Mouse (Mus musculus) gastrocnemius, postnatal 4 days (tissue): ENCODE measurements around the gene Ifi203. TPM values are rescaled to one million over a fixed set of nuclear protein-coding genes. Genes with fewer than 3 reads are reported as not detected.
"Not testable (repeated sequence)": the region's sequence is repeated elsewhere in the genome, so short reads cannot be mapped to it uniquely, and the experiment has no call there.

Experiments used
- DNase-seq, 2 experiments: peaks; one replicate each; pipeline ENCODE4 v3.0.0; 2021 to 2022; ENCODE audit warnings: low spot score in 2 of 2, mixed read lengths in 2 of 2
- long read RNA-seq, 2 experiments: library from polyadenylated mRNA; stranded (forward); transcript quantifications; one replicate each; pipeline ENCODE4 v2.0.0; 2021
- total RNA-seq, 2 experiments: library from RNA; stranded (reverse); gene quantifications; 2 replicates each; pipeline ENCODE4 v1.2.3; 2021

Gene Ifi203
- 1 to 10 TPM; 3.0 to 4.4 TPM for total RNA-seq
- long read RNA-seq, experiment 1, partial matches to known transcripts, result 0 of 3 reads
- long read RNA-seq, experiment 1, other reads (novel, unspliced or antisense), result 0 of 3 reads
- long read RNA-seq, experiment 2, partial matches to known transcripts, result 0 of 2 reads
- long read RNA-seq, experiment 2, other reads (novel, unspliced or antisense), result 2 of 2 reads

DNA sequence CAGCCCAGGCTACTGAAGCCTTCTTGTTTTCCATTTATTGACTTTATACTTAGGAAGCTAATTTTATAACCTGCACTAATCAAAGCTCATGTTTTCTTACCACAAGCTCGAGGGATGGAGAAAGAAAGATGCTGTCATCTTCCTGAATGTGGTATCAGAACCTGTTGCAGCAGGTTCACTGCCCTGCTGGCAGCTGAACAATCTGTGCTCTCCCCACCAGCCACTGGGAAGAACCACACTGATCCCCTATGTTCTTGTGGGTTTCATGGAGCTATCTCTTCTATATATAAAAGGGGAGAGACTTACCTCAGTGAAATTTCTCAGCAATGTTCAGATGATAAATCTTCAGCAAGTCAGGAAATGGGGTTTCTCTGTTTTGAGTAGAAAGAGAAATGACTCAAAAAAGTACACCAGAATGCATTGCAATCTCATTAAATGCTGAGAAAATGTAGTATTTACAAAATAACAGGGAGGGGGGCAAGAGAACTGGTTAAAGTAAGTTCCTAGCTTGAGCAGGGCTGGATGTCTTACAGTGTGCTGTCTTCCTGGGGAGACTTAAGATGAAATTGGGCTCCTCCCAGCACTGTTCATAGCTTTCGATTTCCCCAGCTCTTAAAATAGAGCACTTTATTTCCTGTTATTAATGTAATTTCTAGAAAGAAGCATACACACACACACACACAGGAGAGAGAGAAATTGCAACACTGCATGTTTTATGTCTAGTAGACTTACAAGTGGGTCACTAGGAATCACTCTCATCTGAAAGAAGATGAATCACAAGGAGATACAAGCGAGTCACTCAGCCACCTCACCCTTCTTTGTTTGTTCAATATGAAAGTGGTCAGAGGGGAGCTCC, at the start of gene Ifi203, which contains the start of gene Mndal:
TSS of gene Ifi203 (minus strand) at position 749 of the 856 bp plus-strand sequence.
TSS of gene Mndal (minus strand) at position 568 of the 856 bp plus-strand sequence.
- not testable (repeated sequence) for DNase-seq

DNA sequence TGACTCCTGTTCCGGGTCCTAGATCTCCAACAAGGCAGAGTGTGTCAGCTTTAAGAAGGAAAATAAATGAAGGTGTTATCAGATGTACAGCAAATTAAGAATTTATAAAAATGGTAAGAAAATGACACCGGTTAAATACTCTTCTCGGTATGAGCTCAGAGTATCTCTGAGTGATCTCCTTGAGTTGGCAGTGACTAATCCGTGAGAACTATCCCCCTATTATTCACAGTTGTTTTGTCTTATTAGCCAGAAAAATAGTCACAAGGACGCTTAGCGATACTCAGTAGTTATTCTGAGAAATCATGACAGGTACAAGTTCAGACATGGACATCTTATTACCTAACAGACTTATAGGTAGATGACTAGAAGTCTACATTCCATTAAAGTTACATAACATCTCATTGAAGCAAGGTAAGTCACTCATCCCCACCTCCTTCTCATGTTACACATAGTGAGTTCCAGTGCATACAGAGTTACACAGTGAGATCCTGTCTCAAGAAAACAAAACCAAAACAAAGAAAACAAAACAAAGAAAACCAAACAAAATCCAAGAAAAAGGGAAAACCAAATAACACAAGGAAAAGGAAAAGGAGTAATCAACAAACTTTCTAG, 40.3 kb upstream of the Ifi203 start, which contains the start of gene Ifi202b:
TSS of gene Ifi202b (minus strand) at position 51 of the 612 bp plus-strand sequence.
- not testable (repeated sequence) for DNase-seq

DNA sequence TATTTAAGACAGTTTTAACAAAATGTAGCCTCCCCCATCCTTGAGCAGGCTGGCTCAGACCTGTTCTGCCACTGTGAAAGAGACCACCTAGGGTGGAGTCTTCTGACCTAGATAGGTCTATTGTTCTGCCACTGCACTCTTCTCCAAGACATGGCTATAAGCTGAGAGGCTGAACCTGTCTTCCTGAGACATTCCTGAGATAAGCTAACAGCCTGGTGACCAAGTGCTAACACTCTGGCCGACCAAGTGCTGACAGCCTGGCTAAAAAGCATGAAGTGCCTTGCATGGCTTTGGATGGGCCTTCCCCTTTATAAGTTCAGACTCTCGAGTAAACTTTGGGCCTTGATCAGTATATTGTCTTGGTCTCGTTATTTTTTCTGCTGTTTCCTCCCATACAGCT, 38.6 kb upstream of the Ifi203 start:
- DNase-seq, result not testable (repeated sequence)

DNA sequence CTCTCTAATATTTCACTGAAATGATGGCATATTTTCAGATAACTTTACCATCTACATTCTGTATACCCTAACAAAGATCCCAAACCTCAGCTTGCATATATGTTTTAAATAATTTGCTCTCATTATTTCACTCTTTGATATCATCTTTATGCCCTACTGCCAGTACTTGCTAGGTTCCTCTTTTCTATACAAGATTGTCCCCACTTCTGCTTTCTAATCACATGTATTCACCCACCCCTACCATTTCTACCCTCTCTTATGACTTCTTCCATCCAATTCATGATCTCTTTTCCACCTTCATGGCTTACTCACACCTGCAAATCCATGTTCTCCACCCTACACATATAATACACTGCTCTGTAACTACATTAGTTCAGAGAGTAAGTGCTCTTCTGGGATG, 35.1 kb upstream of the Ifi203 start:
- no peak for DNase-seq

DNA sequence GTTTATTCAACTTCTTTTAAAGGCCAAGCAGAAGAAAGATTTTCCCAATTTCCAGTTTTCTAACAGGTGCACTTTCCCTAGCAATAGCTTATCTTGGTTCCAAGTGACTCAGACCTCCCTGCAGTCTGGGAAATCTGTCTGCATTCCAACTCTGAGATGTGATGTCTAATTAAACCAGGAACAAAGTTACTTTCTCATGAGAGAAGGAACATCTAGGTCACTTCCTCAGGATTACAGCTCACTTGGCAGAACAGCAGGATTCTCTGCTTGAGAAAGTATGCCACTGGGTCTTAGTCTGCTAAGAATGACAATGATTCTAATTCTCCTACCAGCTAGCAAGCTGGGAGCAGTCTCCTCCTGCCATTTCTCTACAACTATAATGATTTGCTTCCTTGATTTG, 30.6 kb upstream of the Ifi203 start:
- no peak for DNase-seq

DNA sequence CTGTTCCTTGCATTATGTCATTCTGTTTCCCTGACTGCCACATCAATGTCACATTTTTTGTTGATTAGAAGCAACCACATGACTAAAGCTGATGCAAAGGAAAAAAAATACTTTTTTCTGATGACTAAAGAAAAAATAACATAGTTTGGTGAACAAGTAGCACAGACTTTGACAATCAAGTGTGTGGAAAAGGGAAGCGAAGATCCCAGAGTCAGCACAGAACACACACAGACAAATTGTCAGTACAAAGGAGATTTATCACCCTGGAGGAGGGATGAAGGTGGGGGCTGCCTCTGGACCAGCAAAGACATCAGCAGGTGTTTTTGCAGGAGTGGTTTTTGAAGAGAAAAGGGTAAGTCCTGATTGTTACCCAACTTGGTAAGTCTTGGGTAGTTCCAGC, 19.0 kb upstream of the Ifi203 start:
- DNase-seq, result not testable (repeated sequence)

DNA sequence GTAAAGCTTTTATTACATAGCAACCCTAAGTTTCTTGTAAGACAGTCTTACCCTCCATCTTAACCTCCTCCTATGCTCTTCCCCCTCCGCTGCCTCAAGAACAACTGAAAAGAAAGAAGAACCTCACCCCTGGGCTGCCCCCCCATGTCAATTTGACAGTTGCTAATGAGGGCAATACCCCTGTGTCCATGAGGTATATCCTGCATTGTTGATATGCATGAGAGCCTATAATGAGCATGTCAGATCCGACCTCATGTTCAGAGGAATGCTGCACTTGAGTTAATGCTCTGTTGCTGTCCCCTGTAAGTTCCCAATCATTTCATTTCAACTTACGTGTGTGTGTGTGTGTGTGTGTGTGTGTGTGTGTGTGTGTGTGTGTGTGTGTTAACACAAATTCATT, 17.5 kb upstream of the Ifi203 start:
- DNase-seq, result not testable (repeated sequence)

DNA sequence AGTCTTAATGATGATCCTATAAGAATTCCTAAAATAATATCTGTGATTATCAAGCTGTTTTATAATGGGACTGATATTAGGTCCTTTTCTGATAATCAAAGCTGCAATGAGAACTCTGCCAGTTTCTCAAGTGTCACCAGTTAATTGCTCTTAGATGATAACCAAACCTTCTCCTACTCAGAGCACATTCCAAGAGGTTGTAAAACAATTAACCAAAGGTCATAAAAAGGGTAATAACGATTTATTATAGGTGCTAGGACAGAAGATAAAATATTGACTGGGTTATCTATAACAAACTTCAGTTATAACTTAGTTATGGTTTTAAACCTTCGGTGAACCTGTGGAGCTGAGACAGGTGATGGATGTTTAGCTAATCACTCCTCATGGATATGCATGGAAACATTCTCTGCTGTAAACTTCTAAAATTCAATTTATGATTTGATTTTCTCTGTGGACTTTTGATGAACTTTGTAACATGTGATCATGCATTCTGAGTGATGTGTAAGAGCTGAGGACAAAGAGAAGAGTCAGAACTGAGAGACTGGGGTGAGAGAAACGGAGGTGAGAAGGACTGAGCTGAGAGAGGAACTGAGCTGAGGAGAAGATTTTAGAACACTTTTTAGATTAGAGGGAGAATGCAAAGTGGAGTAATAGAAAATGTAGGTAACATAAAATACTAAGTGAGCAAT, 13.5 kb upstream of the Ifi203 start:
- not testable (repeated sequence) for DNase-seq

DNA sequence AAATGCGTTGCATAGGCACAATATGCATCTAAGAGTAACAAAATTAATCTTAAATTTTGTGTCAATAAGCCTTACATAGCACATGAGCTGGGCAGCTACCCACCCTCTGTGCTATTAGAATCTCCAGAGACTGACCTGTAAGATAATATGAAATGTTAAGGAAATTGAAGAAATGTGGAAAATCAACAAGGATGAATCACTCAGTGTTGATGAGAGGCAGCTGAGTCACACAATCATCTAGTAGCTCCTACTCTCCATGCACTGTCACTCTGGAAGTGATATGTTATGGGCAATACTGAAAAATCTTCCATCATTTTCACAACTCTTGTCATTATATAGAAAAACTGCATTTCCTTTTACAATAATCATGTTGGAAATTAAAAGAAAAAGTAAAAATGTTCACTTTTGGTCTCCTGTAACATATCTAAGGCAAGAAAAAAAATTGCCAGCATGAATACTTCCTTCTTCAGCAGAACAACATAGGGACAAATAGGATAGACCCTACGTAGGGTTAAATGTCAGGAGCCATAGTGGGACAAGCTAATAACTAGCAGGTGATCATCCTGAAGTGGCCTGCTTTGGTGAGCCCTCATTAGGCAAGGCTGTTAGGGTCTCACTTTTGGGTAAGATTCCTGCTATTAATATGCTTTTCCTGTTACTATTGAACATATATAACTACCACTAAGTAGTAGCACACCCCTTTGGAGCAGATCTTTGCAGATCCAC, 12.8 kb upstream of the Ifi203 start:
- DNase-seq, result no peak

DNA sequence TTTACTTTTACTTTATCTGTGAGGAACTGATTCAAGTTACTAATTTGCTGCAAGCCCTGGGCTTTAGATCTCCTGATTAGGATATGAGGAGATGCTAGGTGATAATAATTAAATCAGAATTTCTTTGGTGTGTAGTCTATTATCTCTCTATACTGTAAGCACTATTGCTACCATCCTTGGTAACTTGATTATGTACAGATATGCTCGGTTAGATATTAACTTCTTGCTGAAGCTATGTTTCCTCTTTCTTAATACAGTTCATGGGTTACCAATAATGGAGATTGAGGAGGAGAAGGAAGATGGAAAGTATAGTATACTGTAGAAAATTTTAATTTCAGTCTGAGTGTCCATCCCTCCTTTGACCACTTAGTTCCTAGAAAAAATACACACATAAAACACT, 11.1 kb upstream of the Ifi203 start:
- DNase-seq, result no peak

DNA sequence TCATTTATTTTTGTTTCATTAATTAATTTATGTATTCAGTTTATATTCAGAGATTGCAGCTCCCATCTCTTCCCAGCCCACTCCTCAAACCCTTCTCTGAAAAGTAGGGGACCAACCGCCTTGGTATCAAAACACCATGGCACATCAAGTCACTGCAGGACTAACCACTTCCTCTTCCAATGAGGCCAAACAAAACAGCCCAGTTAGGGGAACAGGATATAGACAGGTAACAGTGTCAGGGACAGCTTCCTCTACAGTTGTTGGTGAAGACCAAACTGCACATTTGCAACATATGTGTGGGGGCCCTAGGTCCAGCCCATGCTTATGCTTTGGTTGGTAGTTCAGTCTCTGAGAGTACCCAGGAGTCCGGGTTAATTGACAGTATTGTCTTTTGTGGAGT, 6.6 kb upstream of the Ifi203 start:
- not testable (repeated sequence) for DNase-seq

DNA sequence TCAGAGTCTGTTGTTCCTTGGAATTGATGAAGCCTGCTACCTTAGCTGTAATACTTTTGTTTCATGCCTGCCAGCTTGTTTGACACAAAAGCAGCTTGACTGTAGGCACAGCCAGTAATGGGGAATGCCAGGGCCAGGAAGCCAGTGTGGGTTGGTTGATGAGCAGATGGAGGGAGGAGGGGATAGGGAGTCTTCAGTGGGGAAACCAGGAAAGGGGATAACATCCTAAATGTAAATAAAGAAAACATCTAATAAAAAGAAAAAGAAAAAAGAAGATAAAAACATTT, 251 bp upstream of the Ifi203 start:
- not testable (repeated sequence) for DNase-seq

DNA sequence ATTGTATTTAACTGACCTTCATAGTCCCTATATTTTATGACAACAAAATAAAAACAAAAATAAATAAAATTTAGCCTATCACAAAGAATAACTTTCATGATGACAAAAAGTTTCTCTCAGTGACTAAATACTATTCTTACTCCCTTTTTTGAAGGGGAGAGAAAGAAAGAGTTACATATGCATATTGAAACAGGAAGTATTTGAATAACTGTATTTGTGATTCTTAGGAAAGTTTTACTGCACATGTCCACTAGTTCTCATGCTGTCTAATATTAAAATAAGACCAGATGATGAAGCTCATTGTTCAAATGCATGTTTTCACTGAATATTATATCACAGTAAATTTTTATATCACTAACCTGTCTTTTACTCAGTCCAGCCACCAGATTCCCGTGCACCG, 950 bp downstream of the Ifi203 start:
- DNase-seq, result not testable (repeated sequence)

DNA sequence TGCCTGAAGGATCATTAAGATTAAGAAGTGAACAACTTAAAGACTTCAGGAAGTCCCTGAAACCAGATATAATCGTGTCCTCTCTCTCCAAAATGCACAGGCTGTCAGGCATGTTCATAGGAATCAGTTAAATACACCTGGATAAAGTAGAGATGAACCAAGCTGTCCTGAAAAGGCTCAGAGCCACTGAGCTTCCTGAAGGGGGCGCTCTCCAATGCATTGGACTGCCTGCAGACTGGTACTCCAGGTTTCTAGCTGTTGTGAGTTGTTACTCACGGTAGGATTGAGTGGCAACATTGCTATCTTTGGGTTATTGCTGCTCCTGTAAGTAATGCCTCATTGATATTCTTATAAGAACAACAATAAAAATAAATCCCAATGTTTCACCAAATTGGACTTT, 23.2 kb downstream of the Ifi203 start:
- DNase-seq, result not testable (repeated sequence)

DNA sequence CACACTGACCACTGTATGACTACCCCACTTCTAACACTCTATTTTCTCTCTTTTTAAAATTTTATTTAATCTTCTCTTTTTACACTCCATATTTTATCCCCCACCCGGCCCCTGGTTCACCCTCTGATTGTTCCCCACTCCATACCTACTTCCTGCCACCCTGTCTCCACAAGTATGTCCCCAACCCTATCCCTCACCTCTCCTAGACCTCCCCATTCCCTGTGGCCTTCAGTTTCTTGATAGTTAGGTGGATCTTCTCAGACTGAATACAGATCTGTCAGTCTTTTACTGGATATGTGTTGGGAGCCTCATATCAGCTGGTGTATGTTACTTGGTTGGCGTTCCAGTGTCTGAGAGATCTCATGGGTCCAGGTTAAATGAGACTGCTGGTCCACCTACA, 27.9 kb downstream of the Ifi203 start:
- no peak for DNase-seq

DNA sequence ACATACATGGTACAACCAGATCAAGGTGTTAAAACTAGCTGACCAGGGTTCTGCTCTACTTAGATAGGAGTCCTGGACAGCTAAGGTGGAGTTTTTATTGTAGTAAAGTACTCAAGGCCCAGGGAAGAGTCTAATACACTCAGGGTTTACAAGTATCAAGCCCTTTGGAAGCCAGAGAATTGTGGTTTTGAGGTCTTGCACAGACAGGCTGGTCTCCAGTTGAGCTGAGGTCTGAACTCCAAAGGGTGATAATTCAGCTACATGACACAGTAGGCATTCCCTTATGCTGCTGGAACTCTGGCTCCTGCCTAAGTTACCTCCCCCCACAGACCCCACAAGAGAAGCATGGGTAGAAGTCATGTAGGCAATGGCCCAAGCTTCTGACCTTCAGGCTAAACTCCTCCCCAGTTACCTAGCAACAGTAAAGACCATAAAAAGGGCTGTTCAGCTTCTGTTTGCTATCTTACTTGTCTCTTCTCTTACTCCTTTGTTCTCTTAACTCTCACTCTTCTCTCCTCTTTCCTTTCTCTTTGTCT, 29.1 kb downstream of the Ifi203 start:
- not testable (repeated sequence) for DNase-seq

DNA sequence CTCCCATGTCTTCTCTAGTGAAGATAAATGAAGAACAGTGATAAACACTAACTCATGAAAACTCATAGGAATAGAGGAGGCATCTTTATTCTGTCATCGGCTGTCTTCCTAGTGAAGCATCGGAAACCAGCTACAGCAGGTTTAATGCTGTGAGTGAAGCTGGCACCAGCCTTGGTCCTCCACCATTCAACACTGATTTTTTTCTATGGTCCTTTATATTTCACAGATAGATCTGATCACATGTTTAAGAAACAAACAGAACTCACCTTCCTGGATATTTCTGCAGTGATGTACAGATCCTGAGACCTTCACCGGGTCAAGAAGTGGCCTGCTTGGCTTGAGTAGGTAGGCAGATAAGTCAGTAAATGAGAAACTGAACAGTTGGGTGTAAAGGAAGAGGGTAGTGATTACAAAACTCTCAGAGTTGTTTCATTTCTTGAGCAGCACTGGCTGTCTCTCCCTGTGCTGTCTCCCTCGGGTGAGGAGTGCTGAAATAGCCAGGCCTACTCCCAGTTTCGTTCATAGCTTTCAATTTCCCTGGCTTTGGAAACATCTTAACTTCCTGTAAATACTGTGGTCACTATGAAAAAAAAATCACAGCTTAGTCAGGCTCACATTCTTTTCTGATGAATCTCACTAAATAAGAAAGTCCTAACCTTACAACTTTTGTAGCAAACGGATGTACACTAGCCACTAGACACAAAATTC, 29.8 kb downstream of the Ifi203 start, which contains the start of gene Ifi211:
TSS of gene Ifi211 (minus strand) at position 499 of the 708 bp plus-strand sequence.
- DNase-seq, result not testable (repeated sequence)

DNA sequence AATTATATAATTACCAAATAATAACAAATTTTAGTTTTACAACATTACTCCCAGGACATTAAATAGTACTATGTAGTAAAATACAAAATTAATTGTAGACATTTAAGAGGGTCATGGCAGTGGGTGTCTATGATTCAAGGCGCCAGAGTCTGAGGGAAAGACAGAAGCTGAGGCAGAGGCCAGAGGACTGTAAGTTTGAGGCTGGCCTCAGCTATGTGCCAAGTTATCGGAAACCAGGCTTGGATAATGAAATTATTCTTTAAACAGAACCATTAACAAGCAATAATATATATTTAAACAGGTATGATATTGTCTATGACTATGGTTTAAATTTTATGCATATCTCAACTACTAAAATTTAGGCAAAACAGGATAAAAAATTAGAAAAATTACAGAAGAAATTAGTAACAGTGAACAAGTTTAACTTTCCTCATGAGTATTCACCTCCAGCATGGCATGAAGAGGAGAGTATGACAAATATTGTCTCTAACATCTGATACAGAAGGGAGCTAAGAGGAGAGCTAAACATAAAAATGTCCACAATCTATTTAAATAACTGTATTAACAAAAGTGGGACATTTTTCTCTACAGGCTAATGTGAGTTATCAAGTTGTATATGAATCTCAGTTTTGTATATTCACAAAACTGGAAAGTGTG, 30.5 kb downstream of the Ifi203 start:
- no peak for DNase-seq

DNA sequence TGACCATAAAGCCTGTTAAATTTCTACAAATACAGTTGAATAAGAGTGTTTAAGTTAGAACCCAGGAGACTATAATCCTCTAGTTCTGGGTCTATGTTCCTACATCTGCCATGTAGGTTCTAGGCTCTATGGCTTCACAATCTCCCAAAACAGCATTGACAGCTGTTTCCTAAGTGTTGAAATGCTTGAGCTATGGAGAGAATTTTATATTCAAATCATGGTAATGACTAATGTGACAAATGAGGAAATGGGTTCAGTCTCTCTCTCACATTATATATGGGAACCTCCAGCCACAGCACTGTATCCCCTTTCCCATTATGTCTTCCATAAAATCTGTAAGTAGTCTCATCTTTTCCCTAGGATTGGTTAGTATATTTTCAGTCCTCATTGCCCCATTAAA, 34.1 kb downstream of the Ifi203 start:
- not testable (repeated sequence) for DNase-seq
